Mouse (Mus musculus) neural tube, embryonic 14.5 days (tissue): ENCODE measurements around the gene Izumo4. TPM values are rescaled to one million over a fixed set of nuclear protein-coding genes. Genes with fewer than 3 reads are reported as not detected.

ENCODE experiments used
- ATAC-seq: fragments of 200-750 bp; cut with Nextera tagmentation; 2 replicates; pipeline ENCODE4 v1.8.0; 2017; ENCODE audit warnings: low read depth, mild to moderate bottlenecking, moderate TSS enrichment, moderate library complexity
- H3K27ac ChIP-seq: fragments of 300-500 bp; sonication (generic); 2 replicates; pipeline ENCODE4 v1.5.1; 2014; ENCODE audit warnings: low read depth, mild to moderate bottlenecking, control low read depth, low read length, moderate library complexity, mixed read lengths
- H3K27me3 ChIP-seq: fragments of 300-500 bp; sonication (generic); 2 replicates; pipeline ENCODE4 v1.6.1; 2014; ENCODE audit warnings: low read length; ENCODE audit not compliant: control insufficient read depth, insufficient read depth
- H3K36me3 ChIP-seq: fragments of 300-500 bp; sonication (generic); 2 replicates; pipeline ENCODE4 v1.6.1; 2014; ENCODE audit warnings: low read length, mixed read lengths; ENCODE audit not compliant: control insufficient read depth, insufficient read depth
- H3K4me1 ChIP-seq: fragments of 300-500 bp; sonication (generic); 2 replicates; pipeline ENCODE4 v1.6.1; 2014; ENCODE audit warnings: low read length; ENCODE audit not compliant: control insufficient read depth, insufficient read depth
- H3K4me2 ChIP-seq: fragments of 300-500 bp; sonication (generic); 2 replicates; pipeline ENCODE4 v1.6.1; 2014; ENCODE audit warnings: mild to moderate bottlenecking, low read depth, low read length, control low read depth
- H3K4me3 ChIP-seq: fragments of 300-500 bp; sonication (generic); 2 replicates; pipeline ENCODE4 v1.5.1; 2014; ENCODE audit warnings: low read depth, low read length, control low read depth, mixed read lengths
- H3K9ac ChIP-seq: fragments of 300-500 bp; sonication (generic); replicated peaks from 2 replicates; pipeline ENCODE4 v1.6.1; 2014; ENCODE audit warnings: low read depth, mild to moderate bottlenecking, control low read depth, low read length, mixed read lengths
- H3K9me3 ChIP-seq: fragments of 300-500 bp; sonication (generic); 2 replicates; pipeline ENCODE4 v1.6.1; 2016; ENCODE audit warnings: low read length; ENCODE audit not compliant: control insufficient read depth
- WGBS: fragments of 180-500 bp; shearing (Covaris S2); extraction: QIAGEN DNeasy Blood & Tissue Kit; methylation state at CpG from one replicate; pipeline ENCODE4 v1.1.7; 2014; 5-methylcytosine and 5-hydroxymethylcytosine counted together
- polyA plus RNA-seq: library from polyadenylated mRNA; unstranded; fragments of >200 nt; fragmentation: Nextera tagmentation; extraction: Ambion mirVana; gene quantifications from 2 replicates; pipeline ENCODE4 v1.2.1, GENCODE M21; 2014

The Izumo4 gene
- polyA plus RNA-seq, 1 experiment from 2014 or later: 29.5 TPM

DNA sequence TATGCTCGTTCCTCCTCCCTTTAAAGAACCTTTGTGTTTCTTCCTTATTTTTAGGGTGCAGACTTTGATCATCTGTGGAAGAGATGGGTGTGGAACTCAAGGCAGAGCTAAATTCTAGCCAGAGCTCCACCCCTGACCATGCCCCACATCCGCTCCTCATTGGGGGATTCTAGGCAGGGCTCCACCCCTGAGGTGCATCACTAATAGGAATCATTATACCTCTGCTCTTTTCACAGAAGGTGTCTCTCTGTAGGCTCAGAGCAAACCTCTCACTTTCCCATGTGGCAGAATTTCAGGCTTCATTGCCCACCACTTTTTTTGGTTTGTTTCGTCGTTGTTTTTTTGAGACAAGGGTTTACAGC is 43.2 kb upstream of the Izumo4 start:
- Histone ChIP-seq H3K4me1 (peaks cover 18% of the 10 kb centered on the region), H3K27me3 (no peaks in the 10 kb centered on the region), H3K9ac (no peak overlapping the region), H3K9me3 (no peaks in the 10 kb centered on the region), H3K36me3 (no peaks in the 10 kb centered on the region), H3K4me3 (no peak overlapping the region), H3K4me2 (no peak overlapping the region), H3K27ac (no peak overlapping the region)
- ATAC-seq: no peak
- WGBS: 68% methylated on average over 4 of the region's 4 CpGs

DNA sequence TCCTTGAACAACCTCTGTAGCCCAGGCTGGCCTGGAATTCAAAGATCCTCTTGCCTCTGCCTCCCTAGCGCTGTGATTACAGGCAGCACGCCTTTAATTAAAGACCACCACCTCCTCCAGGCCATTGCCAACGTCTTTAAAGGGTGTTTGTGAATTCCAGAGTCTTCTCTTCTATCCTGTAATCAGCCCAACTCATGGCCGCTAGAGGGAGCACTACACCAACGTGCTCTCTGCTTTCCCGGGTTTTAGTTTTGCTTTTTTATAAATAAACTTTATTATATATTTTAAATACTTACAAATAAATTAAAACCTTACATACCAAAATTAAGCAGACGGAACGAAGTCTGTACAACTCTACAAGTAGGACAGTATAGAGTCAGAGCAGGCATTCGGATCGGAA is 42.8 kb upstream of the Izumo4 start:
- no peak overlapping the region for H3K9ac ChIP-seq
- peaks cover 18% of the 10 kb centered on the region for H3K4me1 ChIP-seq
- H3K27ac ChIP-seq: no peak overlapping the region
- no peak for ATAC-seq
- no peaks in the 10 kb centered on the region for H3K9me3 ChIP-seq
- H3K4me3 ChIP-seq: no peak overlapping the region
- no peaks in the 10 kb centered on the region for H3K36me3 ChIP-seq
- 16% methylated on average over 10 of the region's 10 CpGs for WGBS
- H3K27me3 ChIP-seq: no peaks in the 10 kb centered on the region
- no peak overlapping the region for H3K4me2 ChIP-seq

GRCm38 (mm10) chr10:80661149-80661548 is 40.8 kb upstream of the Izumo4 start:
- Histone ChIP-seq H3K9ac (no peak overlapping the region), H3K9me3 (no peaks in the 10 kb centered on the region), H3K4me1 (0 out of 2 replicates have a peak, but pooled peaks cover 3% of the 10 kb centered on the region), H3K36me3 (peaks cover 4% of the 10 kb centered on the region; the same call in 1 of the 2 replicates), H3K4me2 (no peak overlapping the region), H3K27ac (no peak overlapping the region), H3K27me3 (no peaks in the 10 kb centered on the region), H3K4me3 (no peak overlapping the region)
- WGBS: 36% methylated on average over 5 of the region's 5 CpGs
- no peak for ATAC-seq

- no peaks in the 10 kb centered on the region for H3K27me3 ChIP-seq
- no peaks in the 10 kb centered on the region for H3K9me3 ChIP-seq
- H3K36me3 ChIP-seq: peaks cover 29% of the 10 kb centered on the region
- no peak overlapping the region for H3K4me3 ChIP-seq
- ATAC-seq: no peak
- H3K4me1 ChIP-seq: no peaks in the 10 kb centered on the region
- H3K27ac ChIP-seq: no peak overlapping the region
- 55% methylated on average over 5 of the region's 5 CpGs for WGBS
- H3K4me2 ChIP-seq: no peak overlapping the region
- H3K9ac ChIP-seq: no peak overlapping the region
Measured at GRCm38 (mm10) chr10:80663485-80664196, 38.3 kb upstream of the Izumo4 start.

DNA sequence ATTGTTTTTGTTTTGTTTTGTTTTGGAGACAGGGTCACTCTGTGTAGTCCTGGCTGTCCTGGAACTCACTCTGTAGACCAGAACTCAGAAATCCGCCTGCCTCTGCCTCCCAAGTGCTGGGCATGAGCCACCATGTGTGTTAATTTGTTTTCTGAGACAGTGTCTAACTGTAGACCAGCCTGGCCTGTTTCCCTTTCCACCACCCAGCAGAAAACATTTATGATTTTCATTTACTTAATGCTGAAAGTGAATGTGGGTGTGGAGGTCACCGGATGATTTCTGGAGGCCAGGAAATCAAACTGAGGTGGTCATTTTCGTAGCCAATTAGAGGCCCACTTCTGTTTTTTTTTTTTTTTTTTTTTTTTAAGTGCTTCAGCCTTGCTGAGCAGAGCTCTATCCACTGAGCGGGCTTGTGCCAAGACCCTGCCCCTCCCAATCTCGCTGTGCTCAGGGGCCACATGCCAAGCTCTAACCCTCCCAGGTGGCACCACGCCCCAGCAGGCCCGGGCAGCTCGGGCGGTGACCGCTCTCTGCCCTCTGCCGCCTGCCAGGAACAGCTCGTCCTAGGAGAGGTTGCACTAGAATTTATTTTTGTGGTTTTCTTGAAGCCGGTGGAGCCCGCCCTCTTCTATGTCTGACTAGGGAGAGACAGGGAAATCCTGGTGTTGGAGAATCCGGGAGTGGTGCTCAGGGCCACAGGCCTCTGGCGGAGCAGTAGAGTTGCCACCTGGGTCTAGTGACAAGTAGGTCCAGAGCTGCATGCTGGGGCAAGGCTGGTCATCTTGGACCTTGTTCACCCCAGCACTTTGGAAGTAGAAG is 37.6 kb upstream of the Izumo4 start:
- H3K4me2 ChIP-seq: no peak overlapping the region
- WGBS: 44% methylated on average over 16 of the region's 16 CpGs

DNA sequence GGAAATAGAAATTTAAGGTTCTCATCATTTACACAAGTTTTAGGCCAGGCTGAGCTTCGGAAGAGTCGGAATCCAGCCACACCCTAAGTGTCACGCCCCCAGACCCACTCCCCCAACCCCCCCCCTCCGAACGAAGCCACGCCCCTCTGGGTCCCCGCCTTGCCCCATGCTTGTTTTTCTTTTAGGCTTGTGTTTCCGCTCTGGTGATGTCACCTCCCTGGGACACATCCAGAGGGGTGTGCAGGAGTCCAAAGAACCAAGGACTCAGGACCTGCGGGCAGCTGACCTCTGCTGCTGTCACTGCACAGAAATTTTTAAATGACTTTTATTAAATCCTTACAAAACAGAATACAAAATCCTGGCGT is 37.0 kb upstream of the Izumo4 start:
- 22% methylated on average over 10 of the region's 10 CpGs for WGBS
- peaks cover 42% of the 10 kb centered on the region for H3K36me3 ChIP-seq
- H3K4me2 ChIP-seq: no peak overlapping the region
- H3K9ac ChIP-seq: no peak overlapping the region
- no peak overlapping the region for H3K4me3 ChIP-seq
- H3K27me3 ChIP-seq: no peaks in the 10 kb centered on the region
- no peaks in the 10 kb centered on the region for H3K9me3 ChIP-seq
- ATAC-seq: no peak
- no peak overlapping the region for H3K27ac ChIP-seq
- no peaks in the 10 kb centered on the region for H3K4me1 ChIP-seq

More for the DNA sequence above, 37.6 kb upstream of the Izumo4 start:
- H3K4me3 ChIP-seq: no peak overlapping the region
- no peaks in the 10 kb centered on the region for H3K4me1 ChIP-seq
- ATAC-seq: peak; percentile 3; the same call in 1 of the 2 replicates
- H3K27ac ChIP-seq: no peak overlapping the region
- no peak overlapping the region for H3K9ac ChIP-seq
- H3K27me3 ChIP-seq: no peaks in the 10 kb centered on the region
- H3K36me3 ChIP-seq: peaks cover 37% of the 10 kb centered on the region
- H3K9me3 ChIP-seq: no peaks in the 10 kb centered on the region

- no peaks in the 10 kb centered on the region for H3K27me3 ChIP-seq
- no peak for ATAC-seq
- H3K4me3 ChIP-seq: no peak overlapping the region
- no peaks in the 10 kb centered on the region for H3K4me1 ChIP-seq
- H3K9ac ChIP-seq: no peak overlapping the region
- H3K27ac ChIP-seq: no peak overlapping the region
- H3K9me3 ChIP-seq: no peaks in the 10 kb centered on the region
- 71% methylated on average over 4 of the region's 4 CpGs for WGBS
- no peak overlapping the region for H3K4me2 ChIP-seq
- peaks cover 45% of the 10 kb centered on the region for H3K36me3 ChIP-seq
Measured at GRCm38 (mm10) chr10:80665459-80665858, 36.5 kb upstream of the Izumo4 start.

DNA sequence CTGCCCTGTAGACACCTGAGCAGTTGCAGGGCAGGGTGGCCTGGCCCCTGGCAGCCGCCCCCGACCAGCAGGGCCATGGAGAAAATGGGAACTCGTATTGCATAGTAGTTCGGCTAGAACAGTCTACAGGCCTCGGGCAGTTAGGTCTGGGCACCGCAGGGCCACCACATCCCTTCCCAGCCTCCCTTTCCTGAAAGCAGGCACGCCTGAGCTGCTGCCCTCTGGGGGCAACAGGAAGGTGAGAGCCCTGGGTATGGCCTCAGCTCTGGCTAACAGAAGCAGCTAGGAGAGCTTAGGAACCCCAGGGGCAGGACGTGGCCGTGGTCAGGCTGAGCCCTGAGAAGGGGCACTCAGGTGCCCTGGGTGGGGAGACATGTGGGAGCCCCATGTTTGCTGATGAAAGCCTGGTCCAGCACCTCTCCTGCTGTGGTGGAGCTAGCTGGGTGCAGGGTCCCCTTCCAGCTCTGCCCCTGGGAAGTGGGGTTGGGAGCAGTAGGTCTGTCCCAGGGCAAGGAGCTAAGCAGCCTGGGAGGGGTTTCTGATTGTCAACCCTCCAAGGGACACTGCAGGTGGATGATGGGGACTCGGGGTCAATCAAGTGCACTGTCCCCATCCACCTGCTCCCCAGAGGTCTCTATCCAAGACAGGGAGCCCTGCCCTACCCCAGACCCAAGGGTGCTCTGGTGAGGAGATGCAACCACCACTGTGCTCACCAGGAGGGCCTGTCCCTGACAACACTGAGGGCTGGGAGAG is 35.8 kb upstream of the Izumo4 start:
- Histone ChIP-seq H3K36me3 (peaks cover 49% of the 10 kb centered on the region), H3K27ac (no peak overlapping the region), H3K4me3 (no peak overlapping the region), H3K9me3 (no peaks in the 10 kb centered on the region), H3K9ac (no peak overlapping the region), H3K27me3 (no peaks in the 10 kb centered on the region), H3K4me2 (no peak overlapping the region), H3K4me1 (no peaks in the 10 kb centered on the region)
- 78% methylated on average over 10 of the region's 10 CpGs for WGBS
- no peak for ATAC-seq
